Mouse (Mus musculus): ENCODE data around the gene Grb2. TPM values are rescaled to one million over a fixed set of nuclear protein-coding genes. Genes with fewer than 3 reads are reported as not detected.

Gene Grb2
- polyA plus RNA-seq, 1 experiment from 2014 or later: 83.5 TPM

DNA sequence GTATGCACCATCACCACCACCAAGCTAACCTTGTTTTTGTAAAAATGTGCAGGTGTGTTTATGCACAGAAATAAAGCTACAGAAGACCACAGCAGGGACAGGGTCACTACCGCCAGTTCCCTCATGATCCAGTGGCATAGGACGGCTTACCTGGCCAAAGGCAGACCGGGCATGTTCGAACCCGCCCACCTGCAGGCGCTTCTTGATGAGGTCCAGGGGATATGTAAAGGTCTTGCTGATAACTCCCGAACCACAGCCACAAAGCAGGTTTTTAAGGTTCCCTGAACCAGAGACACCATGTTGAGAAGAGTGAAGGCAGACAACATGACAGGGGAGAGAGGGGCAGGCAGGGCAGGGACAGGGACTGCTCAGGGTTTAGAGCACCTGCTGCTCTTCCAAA is 92.0 kb downstream of the Grb2 start:
- H3K4me1 ChIP-seq: peaks cover 19% of the 10 kb centered on the region; the same call in 1 of the 2 replicates
- no peak for ATAC-seq (ENCODE audit: insufficient read depth, low FRiP score, low read depth)
- 88% methylated on average over 7 of the region's 7 CpGs for WGBS
- H3K27me3 ChIP-seq (replicated peaks): no peaks in the 10 kb centered on the region
- no peak overlapping the region for H3K4me3 ChIP-seq (replicated peaks)
- peaks cover 5% of the 10 kb centered on the region; the same call in 1 of the 2 replicates for H3K36me3 ChIP-seq
- no peaks in the 10 kb centered on the region for H3K9me3 ChIP-seq
- no peak overlapping the region for H3K27ac ChIP-seq
- H3K4me2 ChIP-seq: no peak overlapping the region
- no peak overlapping the region for H3K9ac ChIP-seq

DNA sequence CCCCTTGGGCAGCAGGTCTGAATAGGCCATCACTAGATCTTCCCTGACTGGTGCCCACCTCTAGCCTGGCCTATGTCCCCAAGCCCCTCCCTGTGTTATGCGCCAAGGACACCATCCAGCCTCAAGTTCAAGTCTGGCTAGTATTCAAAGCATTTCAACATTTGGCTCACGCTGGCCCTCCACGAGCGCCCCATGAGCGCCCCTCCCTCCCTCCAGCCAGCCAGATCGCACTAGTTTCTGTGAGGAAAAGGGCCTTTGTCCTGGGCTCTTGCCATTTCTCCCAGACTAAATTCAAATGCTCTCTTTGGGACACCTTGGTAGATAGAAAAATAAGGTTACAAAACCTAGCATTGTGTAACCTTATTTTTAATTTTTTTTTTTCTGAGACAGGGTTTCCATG is 92.5 kb downstream of the Grb2 start:
- no peaks in the 10 kb centered on the region for H3K27me3 ChIP-seq (replicated peaks)
- H3K27ac ChIP-seq: no peak overlapping the region
- no peak for ATAC-seq (ENCODE audit: insufficient read depth, low FRiP score, low read depth)
- WGBS: 87% methylated on average over 6 of the region's 6 CpGs
- no peak overlapping the region for H3K4me2 ChIP-seq
- H3K36me3 ChIP-seq: peaks cover 5% of the 10 kb centered on the region; the same call in 1 of the 2 replicates
- no peaks in the 10 kb centered on the region for H3K9me3 ChIP-seq
- no peak overlapping the region for H3K9ac ChIP-seq
- no peak overlapping the region for H3K4me3 ChIP-seq (replicated peaks)
- H3K4me1 ChIP-seq: peaks cover 19% of the 10 kb centered on the region; the same call in 1 of the 2 replicates

DNA sequence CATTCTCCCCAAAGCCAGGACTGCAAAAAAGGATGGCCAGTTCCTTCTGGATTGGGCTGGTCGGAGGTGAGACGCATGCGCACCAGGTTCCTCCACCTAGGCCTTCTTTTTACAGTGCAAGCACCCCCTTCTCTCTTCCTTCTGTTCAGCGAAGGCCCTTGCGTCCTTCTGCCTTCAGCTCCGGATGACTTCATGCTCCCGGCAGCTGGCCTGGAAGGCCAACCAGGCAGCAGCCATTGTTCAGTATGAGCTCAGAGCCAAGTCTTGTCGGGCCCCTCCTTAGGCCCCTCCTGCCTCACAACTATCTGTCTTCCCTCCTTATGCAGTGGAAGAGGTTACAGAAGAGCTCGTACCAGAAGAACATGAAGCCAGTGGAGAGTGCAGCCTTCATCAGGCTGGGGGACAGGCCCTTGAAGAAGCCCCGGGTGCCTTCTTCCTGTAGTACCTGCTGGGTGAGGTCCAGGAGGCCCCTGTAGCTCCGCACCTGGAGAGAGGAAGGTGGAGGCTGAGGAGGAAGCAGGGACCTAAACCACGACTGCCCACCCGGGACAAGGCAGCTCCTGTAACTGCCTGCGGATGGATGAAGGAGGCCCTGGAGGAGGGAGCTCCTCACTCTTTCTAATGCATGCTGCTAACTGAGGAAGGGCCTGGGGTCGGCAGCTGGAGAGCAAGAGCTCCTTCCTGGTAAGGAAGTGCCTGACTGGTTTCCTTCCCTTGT is 93.1 kb downstream of the Grb2 start:
- peak overlapping the region; percentile 27 for H3K27ac ChIP-seq
- no peaks in the 10 kb centered on the region for H3K9me3 ChIP-seq
- peaks cover 19% of the 10 kb centered on the region; the same call in 1 of the 2 replicates for H3K4me1 ChIP-seq
- WGBS: 76% methylated on average over 15 of the region's 15 CpGs
- H3K4me3 ChIP-seq (replicated peaks): no peak overlapping the region
- H3K4me2 ChIP-seq: no peak overlapping the region
- no peaks in the 10 kb centered on the region for H3K27me3 ChIP-seq (replicated peaks)
- no peak overlapping the region for H3K9ac ChIP-seq
- peaks cover 5% of the 10 kb centered on the region; the same call in 1 of the 2 replicates for H3K36me3 ChIP-seq
- ATAC-seq (ENCODE audit: insufficient read depth, low FRiP score, low read depth): no peak

DNA sequence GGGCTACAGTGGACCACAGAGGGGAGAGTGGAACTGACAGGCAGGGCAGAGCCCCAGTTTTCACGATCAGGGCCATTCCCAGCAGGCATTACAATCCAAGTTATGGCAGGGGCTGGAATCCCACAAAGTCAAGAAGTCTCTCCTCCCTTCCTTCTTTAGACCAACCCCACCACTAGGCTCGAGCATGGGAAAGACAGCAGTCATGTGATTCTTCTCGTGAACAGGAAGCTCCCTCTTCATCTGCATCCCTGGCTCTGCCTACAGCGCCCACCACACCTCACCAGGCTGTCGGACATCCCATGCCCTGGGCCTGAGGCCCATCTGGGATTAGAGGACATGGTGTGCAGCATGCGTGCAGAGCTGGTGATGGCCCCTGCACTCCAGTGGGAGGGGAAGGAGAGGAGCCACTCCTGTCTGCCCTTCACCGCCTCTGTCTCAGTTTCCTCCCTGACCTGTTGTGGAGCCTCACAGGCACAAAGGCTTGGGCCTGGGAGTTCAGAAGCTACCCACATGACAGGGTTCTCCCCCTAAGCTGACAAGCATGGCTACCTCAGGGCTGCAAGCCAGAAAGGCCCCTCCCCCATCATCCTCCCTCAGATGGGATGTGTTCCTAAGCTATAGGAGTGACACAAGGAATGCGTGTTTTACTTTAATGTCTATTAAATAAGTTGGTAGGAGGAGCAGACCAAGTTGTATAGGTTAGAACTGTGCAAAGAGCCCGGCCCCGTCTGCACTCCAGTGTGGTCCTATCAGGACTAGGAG is 93.9 kb downstream of the Grb2 start:
- Histone ChIP-seq H3K4me3 (replicated peaks) (no peak overlapping the region), H3K9me3 (no peaks in the 10 kb centered on the region), H3K27ac (0 out of 2 replicates have a peak overlapping the region, but pooled peaks have one; percentile 27), H3K4me2 (no peak overlapping the region), H3K9ac (no peak overlapping the region), H3K4me1 (peaks cover 19% of the 10 kb centered on the region; the same call in 1 of the 2 replicates), H3K36me3 (peaks cover 5% of the 10 kb centered on the region; the same call in 1 of the 2 replicates), H3K27me3 (replicated peaks) (no peaks in the 10 kb centered on the region)
- ATAC-seq (ENCODE audit: insufficient read depth, low FRiP score, low read depth): no peak
- WGBS: 78% methylated on average over 10 of the region's 10 CpGs

DNA sequence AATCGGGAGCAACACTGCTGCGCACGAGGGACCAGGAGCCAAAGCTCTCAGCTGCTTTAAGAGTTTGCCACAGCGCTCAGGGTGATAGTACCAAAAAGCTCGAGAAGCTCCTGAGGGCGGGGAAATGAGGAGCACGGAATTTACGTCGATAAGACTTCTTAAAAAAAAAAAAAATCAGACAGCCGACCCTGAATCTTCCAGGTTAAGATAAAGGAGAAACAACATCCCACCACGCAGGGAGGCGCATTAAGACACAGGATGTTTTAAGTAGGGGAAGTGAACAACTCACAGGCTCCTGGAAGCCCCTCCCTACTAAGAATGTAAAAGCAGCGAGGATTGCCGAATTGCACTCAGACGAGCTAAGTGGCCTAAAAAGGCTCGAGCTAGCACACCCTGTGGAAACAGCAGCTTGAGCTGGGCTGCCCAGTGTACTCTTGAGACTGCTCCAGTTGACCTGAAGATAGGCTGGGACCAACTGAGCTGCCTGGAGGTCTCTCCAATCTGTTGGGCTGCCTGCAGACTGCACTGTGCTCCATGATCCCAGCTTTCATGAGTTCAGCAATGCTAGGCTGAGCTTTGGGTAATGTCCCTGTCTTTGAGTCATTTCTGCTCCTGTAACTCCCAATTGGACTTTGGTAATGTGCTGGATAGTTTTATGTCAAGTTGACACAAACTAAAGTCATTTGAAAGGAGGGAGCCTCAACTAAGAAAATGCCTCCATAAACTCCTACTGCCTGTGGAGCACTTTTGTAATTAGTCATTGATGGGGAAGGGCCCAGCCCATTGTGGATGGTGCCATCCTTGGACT is 95.1 kb downstream of the Grb2 start:
- Histone ChIP-seq H3K4me2 (peak overlapping the region; percentile 91), H3K9me3 (no peaks in the 10 kb centered on the region), H3K4me3 (replicated peaks) (peak overlapping the region; percentile 79), H3K9ac (peak overlapping the region; percentile 81), H3K27ac (peak overlapping the region; percentile 98), H3K36me3 (peaks cover 14% of the 10 kb centered on the region; the same call in 1 of the 2 replicates), H3K27me3 (replicated peaks) (no peaks in the 10 kb centered on the region), H3K4me1 (peaks cover 19% of the 10 kb centered on the region; the same call in 1 of the 2 replicates)
- no peak for ATAC-seq (ENCODE audit: insufficient read depth, low FRiP score, low read depth)
- 0% methylated on average over 16 of the region's 16 CpGs for WGBS

DNA sequence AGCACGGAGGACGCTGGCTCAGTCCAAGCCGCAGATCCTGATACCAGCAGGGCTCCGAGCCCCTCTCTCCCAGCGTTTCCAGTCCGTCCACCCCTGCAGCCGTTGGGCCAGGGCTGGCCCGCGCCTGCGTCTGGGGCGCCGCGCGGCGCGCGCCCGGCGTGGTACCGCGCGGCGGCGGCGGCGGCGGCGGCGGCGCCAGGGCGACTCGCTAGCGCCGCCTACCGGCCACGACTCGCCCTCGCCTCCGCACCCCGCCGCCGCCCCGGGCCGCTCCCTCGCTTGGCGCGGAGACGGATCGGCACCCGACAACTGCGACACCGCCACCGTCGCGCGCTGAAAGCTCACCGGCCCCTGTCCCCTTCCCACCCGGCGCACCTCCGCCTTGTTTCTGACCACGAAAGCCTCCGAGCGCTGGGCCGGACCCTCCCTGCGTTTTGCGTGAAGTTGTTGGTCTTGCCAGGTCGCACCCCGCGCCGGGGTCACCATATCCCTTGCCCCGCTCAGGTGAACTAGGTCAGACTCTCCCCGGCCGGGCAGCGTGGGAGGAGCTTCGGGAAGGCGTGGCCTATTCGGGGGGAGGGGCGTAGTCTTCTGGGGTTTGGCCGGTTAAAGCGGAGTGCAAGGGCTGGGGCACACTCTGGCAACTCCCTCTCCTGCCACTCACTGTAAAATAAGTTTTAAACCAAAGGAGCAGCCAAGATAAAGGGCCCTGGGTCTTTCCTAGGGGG is 95.8 kb downstream of the Grb2 start, which contains the start of gene Mif4gd:
TSS of gene Mif4gd (minus strand) at position 560 of the 728 bp plus-strand sequence.
- H3K9ac ChIP-seq: peak within 1 kb of the TSS; percentile 81
- H3K4me1 ChIP-seq: peaks cover 19% of the 10 kb centered on the region; the same call in 1 of the 2 replicates
- under 1% methylated on average over 68 of the region's 80 CpGs for WGBS
- H3K27me3 ChIP-seq (replicated peaks): no peaks in the 10 kb centered on the region
- peaks cover 18% of the 10 kb centered on the region; the same call in 1 of the 2 replicates for H3K36me3 ChIP-seq
- ATAC-seq (ENCODE audit: insufficient read depth, low FRiP score, low read depth): peak; percentile 84
- H3K27ac ChIP-seq: peak within 1 kb of the TSS; percentile 98
- peak within 1 kb of the TSS; percentile 91 for H3K4me2 ChIP-seq
- H3K9me3 ChIP-seq: no peaks in the 10 kb centered on the region
- peak within 1 kb of the TSS; percentile 79 for H3K4me3 ChIP-seq (replicated peaks)

DNA sequence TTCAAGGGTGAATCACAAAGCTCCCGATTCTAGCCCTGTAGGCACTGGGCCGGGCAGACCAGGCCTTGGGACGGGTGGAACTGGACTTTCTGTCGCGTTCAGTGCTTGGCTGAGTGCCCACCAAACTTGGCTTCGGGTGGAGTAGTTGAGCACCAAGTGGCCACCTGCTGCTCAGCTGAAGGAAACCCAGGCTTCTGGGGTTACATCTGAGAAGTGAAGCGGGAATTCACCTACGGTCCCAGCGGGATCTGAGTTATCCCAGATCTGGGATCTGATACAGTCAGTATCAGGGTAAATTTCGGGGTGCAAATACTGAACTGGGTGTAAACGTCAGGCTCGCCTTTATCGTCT is 96.4 kb downstream of the Grb2 start:
- H3K9ac ChIP-seq: peak overlapping the region; percentile 81
- H3K36me3 ChIP-seq: peaks cover 18% of the 10 kb centered on the region
- under 1% methylated on average over 13 of the region's 13 CpGs for WGBS
- H3K4me2 ChIP-seq: peak overlapping the region; percentile 91
- ATAC-seq (ENCODE audit: insufficient read depth, low FRiP score, low read depth): peak; percentile 5
- peak overlapping the region; percentile 79 for H3K4me3 ChIP-seq (replicated peaks)
- no peaks in the 10 kb centered on the region for H3K27me3 ChIP-seq (replicated peaks)
- H3K4me1 ChIP-seq: peaks cover 19% of the 10 kb centered on the region; the same call in 1 of the 2 replicates
- no peaks in the 10 kb centered on the region for H3K9me3 ChIP-seq
- peak overlapping the region; percentile 98 for H3K27ac ChIP-seq

DNA sequence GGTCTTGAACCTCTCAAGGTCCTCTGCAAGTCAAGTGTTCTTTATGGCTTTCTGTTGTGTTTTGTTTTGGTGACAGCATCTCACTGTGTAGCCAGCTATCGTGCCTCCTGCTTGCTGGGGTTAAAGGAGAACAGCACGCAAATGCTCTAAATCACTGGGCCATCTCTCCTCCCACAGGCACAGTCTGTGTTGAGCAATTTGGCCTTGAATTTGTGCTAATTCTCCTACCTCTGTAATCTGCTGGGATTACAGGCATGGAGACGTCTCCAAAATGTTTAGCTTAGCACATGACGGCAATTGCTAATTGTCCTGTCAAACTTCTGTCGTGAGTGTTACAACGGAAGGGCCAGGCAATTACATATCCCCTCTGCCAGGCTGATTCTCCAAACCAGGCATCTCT is 97.2 kb downstream of the Grb2 start:
- H3K27me3 ChIP-seq (replicated peaks): no peaks in the 10 kb centered on the region
- H3K36me3 ChIP-seq: peaks cover 26% of the 10 kb centered on the region
- WGBS: 67% methylated on average over 6 of the region's 6 CpGs
- no peak overlapping the region for H3K4me2 ChIP-seq
- H3K27ac ChIP-seq: no peak overlapping the region
- H3K4me3 ChIP-seq (replicated peaks): 0 out of 2 replicates have a peak overlapping the region, but pooled peaks have one; percentile 79
- peaks cover 19% of the 10 kb centered on the region; the same call in 1 of the 2 replicates for H3K4me1 ChIP-seq
- no peaks in the 10 kb centered on the region for H3K9me3 ChIP-seq
- H3K9ac ChIP-seq: no peak overlapping the region
- no peak for ATAC-seq (ENCODE audit: insufficient read depth, low FRiP score, low read depth)

DNA sequence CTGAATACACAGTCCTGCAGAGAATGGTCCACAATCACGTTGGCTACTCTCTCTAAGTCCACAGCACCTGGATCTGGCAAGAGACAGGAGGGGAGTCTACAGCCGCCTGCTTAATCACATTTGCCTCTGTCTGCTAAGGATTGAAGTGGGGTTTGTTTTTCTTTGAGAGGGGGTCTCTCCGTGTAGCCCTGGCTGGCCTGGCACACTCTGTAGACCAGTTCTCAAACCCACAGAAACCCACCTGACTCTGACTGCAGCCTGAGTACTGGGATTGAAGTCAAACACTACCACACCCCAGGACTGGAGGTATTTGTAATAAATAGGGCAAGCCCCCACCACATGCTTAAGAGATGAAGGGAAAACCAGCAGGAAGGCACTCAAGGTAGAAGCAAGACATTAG is 98.8 kb downstream of the Grb2 start:
- no peak for ATAC-seq (ENCODE audit: insufficient read depth, low FRiP score, low read depth)
- WGBS: 59% methylated on average over 3 of the region's 3 CpGs
- Histone ChIP-seq H3K27me3 (replicated peaks) (no peaks in the 10 kb centered on the region), H3K4me2 (no peak overlapping the region), H3K9ac (no peak overlapping the region), H3K4me3 (replicated peaks) (no peak overlapping the region), H3K36me3 (peaks cover 32% of the 10 kb centered on the region), H3K9me3 (no peaks in the 10 kb centered on the region), H3K27ac (no peak overlapping the region), H3K4me1 (peaks cover 26% of the 10 kb centered on the region; the same call in 1 of the 2 replicates)

DNA sequence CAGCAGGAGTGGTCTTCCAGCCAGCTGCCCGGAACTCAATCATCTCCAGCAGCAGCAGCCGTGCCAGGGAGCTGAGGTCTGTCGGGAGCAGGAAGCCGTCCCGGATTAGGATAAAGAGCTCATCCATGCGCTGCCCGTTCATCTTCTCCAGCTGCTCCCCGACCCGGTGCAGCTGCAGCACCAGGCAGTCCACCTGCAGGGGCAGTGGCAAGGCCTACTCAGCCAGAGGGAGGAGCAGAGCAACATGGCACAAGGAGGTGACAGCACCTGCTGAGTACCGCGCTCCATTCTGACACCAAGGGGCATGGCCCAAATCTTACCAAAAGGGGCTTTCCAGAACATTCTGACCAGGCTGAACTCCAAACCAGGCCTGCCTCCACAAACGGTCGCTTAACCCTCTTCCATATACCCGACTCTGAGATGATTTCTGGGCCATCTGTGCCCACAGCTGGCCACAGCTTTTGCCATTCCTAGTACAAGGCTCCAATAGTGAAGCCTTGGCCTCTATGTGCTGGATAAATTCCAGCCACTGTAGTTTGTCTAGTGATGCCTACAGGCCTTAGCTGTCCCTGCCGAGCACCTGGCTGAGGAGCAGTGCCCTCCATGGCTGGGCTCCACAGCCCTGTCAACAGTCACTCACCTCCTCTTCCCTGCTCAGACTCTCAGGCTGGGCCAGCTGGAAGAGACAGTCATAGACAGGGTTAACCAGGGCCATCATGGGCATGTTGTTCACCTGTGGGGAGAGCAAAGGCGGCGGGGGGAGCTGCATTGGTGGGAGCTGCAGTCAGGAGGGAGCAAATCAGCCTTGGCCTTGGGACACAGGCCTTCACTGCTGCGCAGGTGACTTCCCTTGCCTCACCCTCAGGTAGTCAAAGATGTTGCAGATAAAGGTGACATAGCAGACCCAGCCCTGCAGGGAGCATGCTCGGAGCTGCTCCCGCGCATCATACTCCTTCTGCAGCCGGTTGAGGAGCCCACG is 99.7 kb downstream of the Grb2 start:
- peaks cover 27% of the 10 kb centered on the region; the same call in 1 of the 2 replicates for H3K4me1 ChIP-seq
- 76% methylated on average over 23 of the region's 23 CpGs for WGBS
- no peak overlapping the region for H3K27ac ChIP-seq
- no peak for ATAC-seq (ENCODE audit: insufficient read depth, low FRiP score, low read depth)
- no peak overlapping the region for H3K9ac ChIP-seq
- H3K4me3 ChIP-seq (replicated peaks): no peak overlapping the region
- peaks cover 32% of the 10 kb centered on the region for H3K36me3 ChIP-seq
- H3K27me3 ChIP-seq (replicated peaks): no peaks in the 10 kb centered on the region
- no peak overlapping the region for H3K4me2 ChIP-seq
- H3K9me3 ChIP-seq: no peaks in the 10 kb centered on the region

All from stomach, embryonic 15.5 days (tissue).